Mouse (Mus musculus): ENCODE measurements around the gene Ptpn22. TPM values are rescaled to one million over a fixed set of nuclear protein-coding genes. Genes with fewer than 3 reads are reported as not detected.

Gene Ptpn22
- polyA plus RNA-seq, 1 experiment: 2.5 TPM

GRCm38 (mm10) chr3:103914732-103915508 is 55.3 kb downstream of the Ptpn22 start:
- H3K4me3 ChIP-seq (replicated peaks; ENCODE audit: extremely low read depth, low read depth, low read length): peak overlapping the region; percentile 99
- DNase-seq: no peak
- H3K4me1 ChIP-seq (ENCODE audit: control insufficient read depth, insufficient read depth, low read length): peaks cover 5% of the 10 kb centered on the region; the same call in 1 of the 2 replicates
- TF ChIP-seq POLR2A (IDR thresholded peaks at IDR 0.05; ENCODE audit: borderline replicate concordance, extremely low read depth, low read depth, low read length) (0 out of 2 replicates have a peak, but pooled peaks have one; percentile 4), CTCF (IDR thresholded peaks at IDR 0.05; ENCODE audit: insufficient read depth, low read length) (no peak)
- under 1% methylated on average over 58 of the region's 60 CpGs for WGBS

GRCm38 (mm10) chr3:103915509-103915896 is 55.9 kb downstream of the Ptpn22 start:
- no peak for DNase-seq
- peak overlapping the region; percentile 99 for H3K4me3 ChIP-seq (replicated peaks; ENCODE audit: extremely low read depth, low read depth, low read length)
- peaks cover 5% of the 10 kb centered on the region; the same call in 1 of the 2 replicates for H3K4me1 ChIP-seq (ENCODE audit: control insufficient read depth, insufficient read depth, low read length)
- no peak for TF ChIP-seq CTCF (IDR thresholded peaks at IDR 0.05; ENCODE audit: insufficient read depth, low read length)
- TF ChIP-seq POLR2A (IDR thresholded peaks at IDR 0.05; ENCODE audit: borderline replicate concordance, extremely low read depth, low read depth, low read length): no peak
- WGBS: 1% methylated on average over 7 of the region's 7 CpGs

- no peak for TF ChIP-seq POLR2A (IDR thresholded peaks at IDR 0.05; ENCODE audit: borderline replicate concordance, extremely low read depth, low read depth, low read length)
- no peak for TF ChIP-seq CTCF (IDR thresholded peaks at IDR 0.05; ENCODE audit: insufficient read depth, low read length)
- no peak for DNase-seq
- WGBS: 16% methylated on average over 5 of the region's 5 CpGs
- Histone ChIP-seq H3K4me1 (ENCODE audit: control insufficient read depth, insufficient read depth, low read length) (peaks cover 5% of the 10 kb centered on the region; the same call in 1 of the 2 replicates), H3K4me3 (replicated peaks; ENCODE audit: extremely low read depth, low read depth, low read length) (peak overlapping the region; percentile 29)
These were observed 56.7 kb downstream of the Ptpn22 start for GRCm38 (mm10) chr3:103916205-103916838.

- peaks cover 5% of the 10 kb centered on the region; the same call in 1 of the 2 replicates for H3K4me1 ChIP-seq (ENCODE audit: control insufficient read depth, insufficient read depth, low read length)
- DNase-seq: no peak
- TF ChIP-seq POLR2A (IDR thresholded peaks at IDR 0.05; ENCODE audit: borderline replicate concordance, extremely low read depth, low read depth, low read length) (no peak), CTCF (IDR thresholded peaks at IDR 0.05; ENCODE audit: insufficient read depth, low read length) (no peak)
- H3K4me3 ChIP-seq (replicated peaks; ENCODE audit: extremely low read depth, low read depth, low read length): no peak overlapping the region
- 43% methylated on average over 3 of the region's 3 CpGs for WGBS
These were observed 57.2 kb downstream of the Ptpn22 start for GRCm38 (mm10) chr3:103916839-103917237.

GRCm38 (mm10) chr3:103920094-103920493 is 60.5 kb downstream of the Ptpn22 start:
- Histone ChIP-seq H3K4me3 (replicated peaks; ENCODE audit: extremely low read depth, low read depth, low read length) (no peak overlapping the region), H3K4me1 (ENCODE audit: control insufficient read depth, insufficient read depth, low read length) (peaks cover 8% of the 10 kb centered on the region)
- DNase-seq: no peak
- no peak for TF ChIP-seq POLR2A (IDR thresholded peaks at IDR 0.05; ENCODE audit: borderline replicate concordance, extremely low read depth, low read depth, low read length)
- TF ChIP-seq CTCF (IDR thresholded peaks at IDR 0.05; ENCODE audit: insufficient read depth, low read length): no peak
- 97% methylated on average over 1 of the region's 1 CpGs for WGBS

GRCm38 (mm10) chr3:103925302-103925701 is 65.7 kb downstream of the Ptpn22 start:
- Histone ChIP-seq H3K4me1 (ENCODE audit: control insufficient read depth, insufficient read depth, low read length) (peaks cover 7% of the 10 kb centered on the region; the same call in 1 of the 2 replicates), H3K4me3 (replicated peaks; ENCODE audit: extremely low read depth, low read depth, low read length) (no peak overlapping the region)
- DNase-seq: no peak
- no peak for TF ChIP-seq CTCF (IDR thresholded peaks at IDR 0.05; ENCODE audit: insufficient read depth, low read length)
- no peak for TF ChIP-seq POLR2A (IDR thresholded peaks at IDR 0.05; ENCODE audit: borderline replicate concordance, extremely low read depth, low read depth, low read length)
- 49% methylated on average over 3 of the region's 3 CpGs for WGBS

DNA sequence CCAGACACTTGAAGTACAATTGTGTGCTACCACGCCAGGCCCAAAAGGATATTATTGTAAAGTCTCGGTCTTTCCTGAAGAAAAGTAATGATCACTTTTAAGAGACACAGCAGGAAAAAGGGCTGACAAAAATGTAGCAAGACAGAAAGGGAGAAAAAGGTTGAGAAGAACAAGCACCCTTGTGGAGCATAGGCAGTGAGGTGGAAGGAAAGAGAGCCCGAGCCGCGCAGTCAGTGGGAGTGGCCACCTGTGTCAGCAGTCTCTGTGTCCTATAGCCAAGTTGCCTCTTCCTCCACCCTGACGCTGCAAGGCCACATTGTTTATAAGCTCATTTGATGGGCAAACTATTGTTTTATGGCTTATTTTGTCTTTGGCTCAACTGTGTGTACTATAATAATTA is 67.9 kb downstream of the Ptpn22 start:
- TF ChIP-seq CTCF (IDR thresholded peaks at IDR 0.05; ENCODE audit: insufficient read depth, low read length) (no peak), POLR2A (IDR thresholded peaks at IDR 0.05; ENCODE audit: borderline replicate concordance, extremely low read depth, low read depth, low read length) (no peak)
- no peak for DNase-seq
- peaks cover 7% of the 10 kb centered on the region; the same call in 1 of the 2 replicates for H3K4me1 ChIP-seq (ENCODE audit: control insufficient read depth, insufficient read depth, low read length)
- WGBS: 32% methylated on average over 6 of the region's 6 CpGs
- H3K4me3 ChIP-seq (replicated peaks; ENCODE audit: extremely low read depth, low read depth, low read length): no peak overlapping the region

GRCm38 (mm10) chr3:103944794-103945562 is 85.4 kb downstream of the Ptpn22 start:
- no peak for DNase-seq
- H3K4me1 ChIP-seq (ENCODE audit: control insufficient read depth, insufficient read depth, low read length): no peaks in the 10 kb centered on the region
- H3K4me3 ChIP-seq (replicated peaks; ENCODE audit: extremely low read depth, low read depth, low read length): no peak overlapping the region
- 77% methylated on average over 1 of the region's 1 CpGs for WGBS
- TF ChIP-seq CTCF (IDR thresholded peaks at IDR 0.05; ENCODE audit: insufficient read depth, low read length): no peak

- Histone ChIP-seq H3K4me1 (ENCODE audit: control insufficient read depth, insufficient read depth, low read length) (no peaks in the 10 kb centered on the region), H3K4me3 (replicated peaks; ENCODE audit: extremely low read depth, low read depth, low read length) (no peak overlapping the region)
- no peak for DNase-seq
- 85% methylated on average over 7 of the region's 7 CpGs for WGBS
- TF ChIP-seq POLR2A (IDR thresholded peaks at IDR 0.05; ENCODE audit: borderline replicate concordance, extremely low read depth, low read depth, low read length): no peak
- no peak for TF ChIP-seq CTCF (IDR thresholded peaks at IDR 0.05; ENCODE audit: insufficient read depth, low read length)
These were observed 89.1 kb downstream of the Ptpn22 start for GRCm38 (mm10) chr3:103948666-103949065.

All from lung, adult 2 months (tissue).